Mouse (Mus musculus) hindbrain, embryonic 11.5 days (tissue): ENCODE measurements at regions not wholly inside any gene's neighbourhood (a gene's known extent, or its start where the extent isn't known, plus 50 kb on each side); places are given as distances from the start of the nearest gene placed in this dataset.

ENCODE experiments used
- ATAC-seq: fragments of 200-750 bp; cut with Nextera tagmentation; 2 replicates; pipeline ENCODE4 v1.8.0; 2017; ENCODE audit warnings: mild to moderate bottlenecking, moderate TSS enrichment, moderate library complexity; ENCODE audit not compliant: low FRiP score
- DNase-seq: peaks from one replicate; pipeline ENCODE4 v3.0.0-alpha.2; 2015; ENCODE audit warnings: low spot score
- H3K27ac ChIP-seq: fragments of 300-500 bp; sonication (generic); 2 replicates; pipeline ENCODE4 v1.5.1; 2014; ENCODE audit warnings: mild to moderate bottlenecking, low read depth, low read length
- H3K27me3 ChIP-seq: fragments of 300-500 bp; sonication (generic); 2 replicates; pipeline ENCODE4 v1.6.1; 2014; ENCODE audit warnings: mild to moderate bottlenecking, low read length, moderate library complexity, mixed read lengths; ENCODE audit not compliant: control insufficient read depth, insufficient read depth
- H3K36me3 ChIP-seq: fragments of 300-500 bp; sonication (generic); 2 replicates; pipeline ENCODE4 v1.6.1; 2014; ENCODE audit warnings: mild to moderate bottlenecking, low read length, moderate library complexity, mixed read lengths; ENCODE audit not compliant: control insufficient read depth, insufficient read depth
- H3K4me1 ChIP-seq: fragments of 300-500 bp; sonication (generic); replicated peaks from 2 replicates; pipeline ENCODE4 v1.6.1; 2014; ENCODE audit warnings: low read length, mixed read lengths; ENCODE audit not compliant: control insufficient read depth, insufficient read depth
- H3K4me2 ChIP-seq: fragments of 300-500 bp; sonication (generic); replicated peaks from 2 replicates; pipeline ENCODE4 v1.6.1; 2014; ENCODE audit warnings: mild to moderate bottlenecking, low read depth, low read length
- H3K4me3 ChIP-seq: fragments of 300-500 bp; sonication (generic); 2 replicates; pipeline ENCODE4 v1.5.1; 2014; ENCODE audit warnings: low read depth, low read length
- H3K9ac ChIP-seq: fragments of 300-500 bp; sonication (generic); 2 replicates; pipeline ENCODE4 v1.6.1; 2014; ENCODE audit warnings: low read depth, low read length
- H3K9me3 ChIP-seq: fragments of 300-500 bp; sonication (generic); 2 replicates; pipeline ENCODE4 v1.6.1; 2016; ENCODE audit warnings: low read length; ENCODE audit not compliant: control insufficient read depth
- WGBS: fragments of 180-500 bp; shearing (Covaris S2); extraction: QIAGEN DNeasy Blood & Tissue Kit; methylation state at CpG from one replicate; pipeline ENCODE4 v1.1.7; 2014; 5-methylcytosine and 5-hydroxymethylcytosine counted together

GRCm38 (mm10) chr1:186245723-186246440 lies 128.8 kb upstream of the Lyplal1 start:
- H3K9ac ChIP-seq, result no peak overlapping the region
- WGBS, result 73% methylated on average over 7 of the region's 7 CpGs
- DNase-seq (no peak), ATAC-seq (no peak)
- H3K36me3 ChIP-seq, result no peaks in the 10 kb centered on the region
- H3K9me3 ChIP-seq, result no peaks in the 10 kb centered on the region
- H3K27me3 ChIP-seq, result no peaks in the 10 kb centered on the region
- H3K4me3 ChIP-seq, result no peak overlapping the region
- H3K4me2 ChIP-seq, result no peak overlapping the region
- no peaks in the 10 kb centered on the region for H3K4me1 ChIP-seq
- no peak overlapping the region for H3K27ac ChIP-seq

GRCm38 (mm10) chr1:186241112-186241511 lies 124.0 kb upstream of the Lyplal1 start:
- Histone ChIP-seq H3K9me3 (no peaks in the 10 kb centered on the region), H3K4me1 (no peaks in the 10 kb centered on the region), H3K4me2 (no peak overlapping the region), H3K36me3 (no peaks in the 10 kb centered on the region), H3K27ac (no peak overlapping the region), H3K9ac (no peak overlapping the region), H3K27me3 (no peaks in the 10 kb centered on the region), H3K4me3 (no peak overlapping the region)
- DNase-seq, result no peak
- WGBS, result 97% methylated on average over 2 of the region's 2 CpGs
- no peak for ATAC-seq

DNA sequence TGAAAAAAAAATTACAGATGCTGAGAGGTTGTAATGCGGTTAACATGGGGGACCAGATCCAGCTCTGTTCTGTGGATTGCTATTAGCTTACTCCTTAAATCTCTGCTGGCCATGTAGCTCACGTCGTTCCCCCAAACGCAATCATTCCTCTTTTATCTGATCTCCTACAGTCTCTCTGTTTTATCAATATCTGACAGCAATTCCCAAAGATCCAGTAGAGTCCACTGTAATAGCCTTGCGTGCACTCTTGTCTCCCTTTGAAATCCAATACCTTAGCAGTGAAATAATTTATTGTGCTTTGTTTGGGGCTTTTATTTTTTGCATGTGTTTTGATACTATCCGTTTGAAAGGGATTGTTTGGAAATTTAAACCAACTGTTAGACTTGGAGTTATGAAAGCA lies 120.4 kb upstream of the Lyplal1 start:
- no peaks in the 10 kb centered on the region for H3K36me3 ChIP-seq
- WGBS, result 56% methylated on average over 6 of the region's 6 CpGs

GRCm38 (mm10) chr1:186236267-186237020 lies 119.3 kb upstream of the Lyplal1 start:
- WGBS, result 55% methylated on average over 7 of the region's 7 CpGs
- Histone ChIP-seq H3K27ac (no peak overlapping the region), H3K4me1 (no peaks in the 10 kb centered on the region), H3K9ac (no peak overlapping the region), H3K9me3 (no peaks in the 10 kb centered on the region), H3K36me3 (no peaks in the 10 kb centered on the region), H3K4me3 (no peak overlapping the region), H3K4me2 (no peak overlapping the region), H3K27me3 (no peaks in the 10 kb centered on the region)
- ATAC-seq (no peak), DNase-seq (no peak)

More for the DNA sequence above, 120.4 kb upstream of the Lyplal1 start:
- no peak overlapping the region for H3K9ac ChIP-seq
- no peak overlapping the region for H3K4me2 ChIP-seq
- no peak overlapping the region for H3K27ac ChIP-seq
- no peaks in the 10 kb centered on the region for H3K9me3 ChIP-seq
- no peaks in the 10 kb centered on the region for H3K27me3 ChIP-seq
- DNase-seq, result no peak
- no peaks in the 10 kb centered on the region for H3K4me1 ChIP-seq
- ATAC-seq, result no peak
- H3K4me3 ChIP-seq, result no peak overlapping the region

DNA sequence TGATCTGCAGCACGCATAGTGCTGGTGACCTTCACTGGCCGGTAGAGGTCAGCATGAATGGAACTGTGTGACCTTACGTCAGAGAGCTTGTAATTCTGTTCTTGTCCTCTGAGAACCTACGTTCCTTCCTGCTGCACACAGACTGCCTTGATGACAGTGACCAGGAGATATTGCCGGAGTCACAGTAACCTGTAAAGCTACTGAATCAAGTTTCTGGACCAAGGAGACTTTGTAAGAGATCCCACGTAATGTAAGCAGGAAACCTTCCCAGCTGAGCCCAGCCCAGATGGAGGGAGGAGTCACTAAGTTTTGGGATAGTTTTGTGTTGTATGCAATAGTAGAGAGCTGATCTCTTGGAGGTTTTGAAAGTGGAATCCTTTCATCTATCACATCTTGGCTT lies 117.4 kb upstream of the Lyplal1 start:
- Histone ChIP-seq H3K9ac (no peak overlapping the region), H3K27me3 (no peaks in the 10 kb centered on the region), H3K4me2 (no peak overlapping the region), H3K4me3 (no peak overlapping the region), H3K4me1 (no peaks in the 10 kb centered on the region), H3K9me3 (no peaks in the 10 kb centered on the region), H3K27ac (no peak overlapping the region), H3K36me3 (no peaks in the 10 kb centered on the region)
- DNase-seq (no peak), ATAC-seq (no peak)
- WGBS, result 65% methylated on average over 6 of the region's 6 CpGs

- Histone ChIP-seq H3K4me2 (no peak overlapping the region), H3K27ac (no peak overlapping the region), H3K4me1 (no peaks in the 10 kb centered on the region), H3K9me3 (no peaks in the 10 kb centered on the region), H3K36me3 (no peaks in the 10 kb centered on the region), H3K27me3 (no peaks in the 10 kb centered on the region), H3K9ac (no peak overlapping the region), H3K4me3 (no peak overlapping the region)
- ATAC-seq (no peak), DNase-seq (no peak)
- 78% methylated on average over 5 of the region's 5 CpGs for WGBS
Observed at GRCm38 (mm10) chr1:186230476-186230875, 113.4 kb upstream of the Lyplal1 start.

GRCm38 (mm10) chr1:186229856-186230255 lies 112.7 kb upstream of the Lyplal1 start:
- 86% methylated on average over 6 of the region's 6 CpGs for WGBS
- no peak for DNase-seq
- H3K9me3 ChIP-seq, result no peaks in the 10 kb centered on the region
- ATAC-seq, result no peak
- H3K4me2 ChIP-seq, result no peak overlapping the region
- H3K36me3 ChIP-seq, result no peaks in the 10 kb centered on the region
- no peak overlapping the region for H3K27ac ChIP-seq
- no peak overlapping the region for H3K4me3 ChIP-seq
- no peak overlapping the region for H3K9ac ChIP-seq
- no peaks in the 10 kb centered on the region for H3K4me1 ChIP-seq
- H3K27me3 ChIP-seq, result no peaks in the 10 kb centered on the region

GRCm38 (mm10) chr1:186228396-186228795 lies 111.3 kb upstream of the Lyplal1 start:
- DNase-seq, result no peak

GRCm38 (mm10) chr1:186224231-186224630 lies 107.1 kb upstream of the Lyplal1 start:
- ATAC-seq (no peak), DNase-seq (no peak)
- Histone ChIP-seq H3K27ac (no peak overlapping the region), H3K4me1 (0 out of 2 replicates have a peak, but pooled peaks cover 2% of the 10 kb centered on the region), H3K27me3 (no peaks in the 10 kb centered on the region), H3K9ac (no peak overlapping the region), H3K4me3 (no peak overlapping the region), H3K36me3 (no peaks in the 10 kb centered on the region), H3K4me2 (no peak overlapping the region), H3K9me3 (no peaks in the 10 kb centered on the region)
- WGBS, result 55% methylated on average over 5 of the region's 5 CpGs

More at GRCm38 (mm10) chr1:186228396-186228795, 111.3 kb upstream of the Lyplal1 start:
- Histone ChIP-seq H3K4me2 (no peak overlapping the region), H3K27ac (no peak overlapping the region), H3K4me3 (no peak overlapping the region), H3K9me3 (no peaks in the 10 kb centered on the region), H3K9ac (no peak overlapping the region), H3K4me1 (0 out of 2 replicates have a peak, but pooled peaks cover 2% of the 10 kb centered on the region), H3K36me3 (no peaks in the 10 kb centered on the region), H3K27me3 (no peaks in the 10 kb centered on the region)
- no peak for ATAC-seq
- WGBS, result 91% methylated on average over 4 of the region's 4 CpGs
